Mouse (Mus musculus): ENCODE measurements around the gene Pdrg1.

Pdrg1 gene

GRCm38 (mm10) chr2:153031126-153032082 is 16.2 kb upstream of the Pdrg1 start, which contains the start of gene Xkr7:
TSS of gene Xkr7 (plus strand) at chr2:153031852.
- DNase-seq (ENCODE audit: low read depth, low spot score): peak; percentile 85

- DNase-seq (ENCODE audit: low read depth, low spot score): no peak
Measured at GRCm38 (mm10) chr2:153030422-153030821, 15.2 kb upstream of the Pdrg1 start.

GRCm38 (mm10) chr2:153027501-153027900 is 12.3 kb upstream of the Pdrg1 start:
- DNase-seq (ENCODE audit: low read depth, low spot score): peak; percentile 76

GRCm38 (mm10) chr2:153026052-153026451 is 10.8 kb upstream of the Pdrg1 start:
- no peak for DNase-seq (ENCODE audit: low read depth, low spot score)

- peak; percentile 60 for DNase-seq (ENCODE audit: low read depth, low spot score)
Measured at GRCm38 (mm10) chr2:153022855-153023254, 7.6 kb upstream of the Pdrg1 start.

- no peak for DNase-seq (ENCODE audit: low read depth, low spot score)
Measured at GRCm38 (mm10) chr2:153021163-153021562, 5.9 kb upstream of the Pdrg1 start.

- DNase-seq (ENCODE audit: low read depth, low spot score): no peak
Measured at GRCm38 (mm10) chr2:153019355-153019754, 4.1 kb upstream of the Pdrg1 start.

GRCm38 (mm10) chr2:153016786-153017185 is 1.6 kb upstream of the Pdrg1 start:
- no peak for DNase-seq (ENCODE audit: low read depth, low spot score)

GRCm38 (mm10) chr2:153015804-153016203 is 577 bp upstream of the Pdrg1 start:
- peak; percentile 78 for DNase-seq (ENCODE audit: low read depth, low spot score)

- peak; percentile 88 for DNase-seq (ENCODE audit: low read depth, low spot score)
Measured at GRCm38 (mm10) chr2:153013724-153014515, 1.3 kb downstream of the Pdrg1 start.

GRCm38 (mm10) chr2:153009192-153009973 is 5.8 kb downstream of the Pdrg1 start:
- DNase-seq (ENCODE audit: low read depth, low spot score): peak; percentile 64

- DNase-seq (ENCODE audit: low read depth, low spot score): no peak
Measured at GRCm38 (mm10) chr2:153005981-153006380, 9.2 kb downstream of the Pdrg1 start.

- no peak for DNase-seq (ENCODE audit: low read depth, low spot score)
Measured at GRCm38 (mm10) chr2:153003681-153004338, 11.4 kb downstream of the Pdrg1 start.

GRCm38 (mm10) chr2:153002492-153003248 is 12.6 kb downstream of the Pdrg1 start:
- no peak for DNase-seq (ENCODE audit: low read depth, low spot score)

- DNase-seq (ENCODE audit: low read depth, low spot score): no peak
Measured at GRCm38 (mm10) chr2:152997046-152997445, 18.2 kb downstream of the Pdrg1 start.

- no peak for DNase-seq (ENCODE audit: low read depth, low spot score)
Measured at GRCm38 (mm10) chr2:152991529-152991928, 23.7 kb downstream of the Pdrg1 start.

- DNase-seq (ENCODE audit: low read depth, low spot score): peak; percentile 75
Measured at GRCm38 (mm10) chr2:152985582-152985981, 29.6 kb downstream of the Pdrg1 start.

- no peak for DNase-seq (ENCODE audit: low read depth, low spot score)
Measured at GRCm38 (mm10) chr2:152976991-152977390, 38.2 kb downstream of the Pdrg1 start.

GRCm38 (mm10) chr2:152965555-152965954 is 49.7 kb downstream of the Pdrg1 start:
- DNase-seq (ENCODE audit: low read depth, low spot score): no peak

- peak; percentile 95 for DNase-seq (ENCODE audit: low read depth, low spot score)
Measured at GRCm38 (mm10) chr2:152962091-152962793, 53.0 kb downstream of the Pdrg1 start, which contains the start of gene Ttll9. TSS of gene Ttll9 (plus strand) at chr2:152962485.

Measured in brain, adult 2 months (tissue).